Mouse (Mus musculus) activated CD4-positive, CD25-positive, alpha-beta regulatory T cell, adult 4 months (primary cell): ENCODE results near the gene Mmd. TPM values are rescaled to one million over a fixed set of nuclear protein-coding genes. Genes with fewer than 3 reads are reported as not detected.
"Not testable (repeated sequence)": the region's sequence is repeated elsewhere in the genome, so short reads cannot be mapped to it uniquely, and the experiment has no call there.

Experiments used
- ATAC-seq: one replicate; pipeline ENCODE4 v1.8.0; 2017
- polyA plus RNA-seq, 2 experiments: library from polyadenylated mRNA; unstranded; fragments of 100-300 nt; shearing (Covaris generic); gene quantifications; one replicate each; pipeline ENCODE4 v1.2.1; 2017

Gene Mmd
- polyA plus RNA-seq, 2 experiments from 2014 or later, result 20.3 to 23.2 TPM

GRCm38 (mm10) chr11:90250189-90250588 is 933 bp downstream of the Mmd start:
- ATAC-seq, result no peak

- no peak for ATAC-seq
Observed at GRCm38 (mm10) chr11:90250730-90251129, 1.5 kb downstream of the Mmd start.

- no peak for ATAC-seq
Observed at GRCm38 (mm10) chr11:90251923-90252322, 2.7 kb downstream of the Mmd start.

GRCm38 (mm10) chr11:90252366-90252765 is 3.1 kb downstream of the Mmd start:
- no peak for ATAC-seq

- ATAC-seq, result no peak
Observed at GRCm38 (mm10) chr11:90254536-90254935, 5.3 kb downstream of the Mmd start.

GRCm38 (mm10) chr11:90255687-90256086 is 6.4 kb downstream of the Mmd start:
- ATAC-seq, result no peak

- peak; percentile 50 for ATAC-seq
Observed at GRCm38 (mm10) chr11:90256833-90257525, 7.7 kb downstream of the Mmd start.

GRCm38 (mm10) chr11:90258321-90258927 is 9.2 kb downstream of the Mmd start:
- no peak for ATAC-seq

GRCm38 (mm10) chr11:90259071-90259470 is 9.8 kb downstream of the Mmd start:
- no peak for ATAC-seq

- ATAC-seq, result no peak
Observed at GRCm38 (mm10) chr11:90259826-90260225, 10.6 kb downstream of the Mmd start.

- ATAC-seq, result peak; percentile 97
Observed at GRCm38 (mm10) chr11:90264180-90264579, 14.9 kb downstream of the Mmd start.

GRCm38 (mm10) chr11:90265581-90265980 is 16.3 kb downstream of the Mmd start:
- ATAC-seq, result no peak

GRCm38 (mm10) chr11:90268934-90269333 is 19.7 kb downstream of the Mmd start:
- ATAC-seq, result no peak

GRCm38 (mm10) chr11:90269398-90270123 is 20.3 kb downstream of the Mmd start:
- no peak for ATAC-seq

- ATAC-seq, result no peak
Observed at GRCm38 (mm10) chr11:90270132-90270877, 21.0 kb downstream of the Mmd start.

- ATAC-seq, result no peak
Observed at GRCm38 (mm10) chr11:90274187-90274586, 24.9 kb downstream of the Mmd start.

- ATAC-seq, result no peak
Observed at GRCm38 (mm10) chr11:90275663-90276062, 26.4 kb downstream of the Mmd start.

GRCm38 (mm10) chr11:90276150-90276549 is 26.9 kb downstream of the Mmd start:
- no peak for ATAC-seq

- ATAC-seq, result no peak
Observed at GRCm38 (mm10) chr11:90276561-90276960, 27.3 kb downstream of the Mmd start.

GRCm38 (mm10) chr11:90280069-90280468 is 30.8 kb downstream of the Mmd start:
- ATAC-seq, result no peak

GRCm38 (mm10) chr11:90281943-90282342 is 32.7 kb downstream of the Mmd start:
- not testable (repeated sequence) for ATAC-seq

- ATAC-seq, result no peak
Observed at GRCm38 (mm10) chr11:90283159-90283558, 33.9 kb downstream of the Mmd start.

- ATAC-seq, result no peak
Observed at GRCm38 (mm10) chr11:90283601-90284000, 34.3 kb downstream of the Mmd start.
